Comparison of ENCODE assay signal across 19 mouse cellular contexts in genomic region chr9:50013602-50014001, GRCm38 (mm10).
DNase-seq lines count a peak whose midpoint lies in the region; ATAC-seq and TF ChIP-seq lines count a peak whose summit lies in the region.
"Had no signal": no experiment of that assay in that cellular context is flagged by ENCODE, and none has a peak within 500 bp of the region (broad histone marks: within the 10 kb centered on the region; RNA-seq: fewer than 3 reads in every experiment).

No protein-coding gene starts in this region.

- no peak overlapping the region for H3K4me2 ChIP-seq in hindbrain, postnatal 0 days (ENCODE audit: low read depth, low read length)
- no peak overlapping the region for H3K4me2 ChIP-seq in hindbrain, embryonic 13.5 days
- H3K4me2 ChIP-seq: embryonic facial prominence, embryonic 13.5 days; embryonic facial prominence, embryonic 15.5 days; forebrain, embryonic 12.5 days had no signal

- no peaks in the 10 kb centered on the region for H3K36me3 ChIP-seq in hindbrain, postnatal 0 days (ENCODE audit: insufficient read depth, low read length)
- no peaks in the 10 kb centered on the region for H3K36me3 ChIP-seq in hindbrain, embryonic 13.5 days
- H3K36me3 ChIP-seq: embryonic facial prominence, embryonic 13.5 days; embryonic facial prominence, embryonic 15.5 days; forebrain, embryonic 10.5 days; forebrain, embryonic 12.5 days had no signal

- H3K27me3 ChIP-seq in cerebellum, adult 2 months (ENCODE audit: control insufficient read depth, insufficient read depth, low read length) = no peaks in the 10 kb centered on the region
- H3K27me3 ChIP-seq in hindbrain, postnatal 0 days (ENCODE audit: insufficient read depth, low read length) = no peaks in the 10 kb centered on the region
- no peaks in the 10 kb centered on the region for H3K27me3 ChIP-seq in hindbrain, embryonic 13.5 days
- H3K27me3 ChIP-seq: embryonic facial prominence, embryonic 13.5 days; embryonic facial prominence, embryonic 15.5 days; forebrain, embryonic 12.5 days had no signal

- H3K4me3 ChIP-seq in cerebellum, adult 2 months (replicated peaks; ENCODE audit: insufficient read depth, low read depth, low read length) = no peak overlapping the region
- H3K4me3 ChIP-seq in hindbrain, postnatal 0 days (ENCODE audit: low read length) = no peak overlapping the region
- no peak overlapping the region for H3K4me3 ChIP-seq in hindbrain, embryonic 13.5 days
- H3K4me3 ChIP-seq: embryonic facial prominence, embryonic 13.5 days; embryonic facial prominence, embryonic 15.5 days; erythroblast, embryonic 14.5 days; forebrain, embryonic 10.5 days; forebrain, embryonic 12.5 days had no signal

- H3K27ac ChIP-seq in cerebellum, adult 2 months (ENCODE audit: insufficient read depth, low read length) = no peak overlapping the region
- no peak overlapping the region for H3K27ac ChIP-seq in hindbrain, postnatal 0 days
- H3K27ac ChIP-seq in hindbrain, embryonic 13.5 days = no peak overlapping the region
- H3K27ac ChIP-seq: embryonic facial prominence, embryonic 13.5 days; embryonic facial prominence, embryonic 15.5 days; forebrain, embryonic 10.5 days; forebrain, embryonic 12.5 days had no signal

- no peaks in the 10 kb centered on the region for H3K9me3 ChIP-seq in hindbrain, postnatal 0 days (ENCODE audit: low read length)
- no peaks in the 10 kb centered on the region for H3K9me3 ChIP-seq in hindbrain, embryonic 13.5 days
- H3K9me3 ChIP-seq: embryonic facial prominence, embryonic 13.5 days; embryonic facial prominence, embryonic 15.5 days; forebrain, embryonic 10.5 days; forebrain, embryonic 12.5 days had no signal

- no peak for TF ChIP-seq POLR2A in cerebellum, adult 2 months (IDR thresholded peaks at IDR 0.05; ENCODE audit: borderline replicate concordance, insufficient read depth, low read length)

- no peak overlapping the region for H3K9ac ChIP-seq in hindbrain, postnatal 0 days (replicated peaks; ENCODE audit: low read length)
- no peak overlapping the region for H3K9ac ChIP-seq in hindbrain, embryonic 13.5 days
- H3K9ac ChIP-seq: embryonic facial prominence, embryonic 13.5 days; embryonic facial prominence, embryonic 15.5 days; forebrain, embryonic 12.5 days had no signal

- no peak for TF ChIP-seq CTCF in cerebellum, adult 2 months (IDR thresholded peaks at IDR 0.05; ENCODE audit: borderline replicate concordance, insufficient read depth, low read depth, low read length)
- TF ChIP-seq CTCF in hindbrain, postnatal 0 days (IDR thresholded peaks at IDR 0.05; ENCODE audit: low read depth) = no peak

- no peaks in the 10 kb centered on the region for H3K4me1 ChIP-seq in cerebellum, adult 2 months (ENCODE audit: control insufficient read depth, insufficient read depth, low read length)
- no peaks in the 10 kb centered on the region for H3K4me1 ChIP-seq in hindbrain, postnatal 0 days (ENCODE audit: insufficient read depth, low read length)
- no peaks in the 10 kb centered on the region for H3K4me1 ChIP-seq in hindbrain, embryonic 13.5 days (replicated peaks)
- H3K4me1 ChIP-seq: embryonic facial prominence, embryonic 15.5 days; forebrain, embryonic 12.5 days had no signal

- ATAC-seq in hindbrain, postnatal 0 days = no peak
- ATAC-seq in hindbrain, embryonic 13.5 days (ENCODE audit: low FRiP score) = no peak
- ATAC-seq: forebrain, embryonic 14.5 days; forebrain, embryonic 16.5 days had no signal

- peak; percentile 28 to 44 for DNase-seq in cerebellum, postnatal 14 days
- DNase-seq in cerebellum, adult 2 months = no peak
- DNase-seq in hindbrain, postnatal 0 days (ENCODE audit: low spot score) = peak; percentile 15
- DNase-seq: adrenal gland, adult 2 months; adrenal gland, postnatal 10 days; adrenal gland, postnatal 25 days; cerebellum, adult 11-12 months; cerebellum, adult 8-10 months; cerebellum, adult 9-11 months; cerebellum, postnatal 36 days; embryo, embryonic 11 days had no signal

- WGBS in cerebellum, adult 2 months = 40% methylated on average over 4 of the region's 4 CpGs
- WGBS in hindbrain, postnatal 0 days = 67% methylated on average over 4 of the region's 4 CpGs
- 93% methylated on average over 4 of the region's 4 CpGs for whole genome bisulfite sequencing in hindbrain, embryonic 13.5 days

Comparison
In these comparisons a context has a peak if more than half of its experiments do, and no peak if none do; other contexts are left out.
1. DNase-seq: peak in cerebellum, postnatal 14 days (2 of 2) and hindbrain, postnatal 0 days (single experiment); none in cerebellum, adult 2 months (0 of 2).